Mouse (Mus musculus) stomach, postnatal 0 days (tissue): ENCODE data around the gene Sptbn2.

ENCODE experiments used
- CTCF ChIP-seq: IDR thresholded peaks from 2 replicates; pipeline ENCODE4 v1.5.1; 2016; ENCODE audit warnings: antibody characterized with exemption, low read depth, mild to moderate bottlenecking, moderate library complexity
- EP300 ChIP-seq: optimal IDR thresholded peaks from 2 replicates; pipeline ENCODE3; 2016; ENCODE audit warnings: antibody characterized with exemption

- TF ChIP-seq CTCF, result no peak
- TF ChIP-seq EP300, result no peak
Measured at GRCm38 (mm10) chr19:4739053-4739452, 28.1 kb downstream of the Sptbn2 start.
